Mouse (Mus musculus) ES-E14 (cell line): ENCODE measurements at regions not wholly inside any gene's neighbourhood (a gene's known extent, or its start where the extent isn't known, plus 50 kb on each side); places are given as distances from the start of the nearest gene placed in this dataset.

Experiments
- DNase-seq: peaks from one replicate; pipeline ENCODE4 v3.0.0-alpha.2; 2013; ENCODE audit warnings: low read depth, low spot score
- H3K27ac ChIP-seq: 2 replicates; pipeline ENCODE4 v1.5.1; 2012; ENCODE audit warnings: low read depth, mild to moderate bottlenecking, low read length, moderate library complexity, mixed read lengths; ENCODE audit not compliant: poor library complexity, insufficient read depth, severe bottlenecking
- H3K36me3 ChIP-seq: 2 replicates; pipeline ENCODE4 v1.6.1; 2012; ENCODE audit warnings: mild to moderate bottlenecking, low read length, moderate library complexity, mixed read lengths; ENCODE audit not compliant: control insufficient read depth, poor library complexity, insufficient read depth, severe bottlenecking
- H3K4me1 ChIP-seq, 2 experiments: fragments of 150-350 bp in 1 of 2; sonication (generic) in 1 of 2; 2 replicates each; pipeline ENCODE4 v1.6.1; 2012; ENCODE audit warnings: low read length in 2 of 2, mild to moderate bottlenecking in 1 of 2, mixed read lengths in 1 of 2; ENCODE audit not compliant: control insufficient read depth in 2 of 2, insufficient read depth in 2 of 2, poor library complexity in 1 of 2
- H3K4me3 ChIP-seq, 2 experiments: fragments of 150-350 bp in 1 of 2; sonication (generic) in 1 of 2; 2 replicates each; pipeline ENCODE4 v1.5.1; 2012; ENCODE audit warnings: low read length in 2 of 2, low read depth in 1 of 2, mild to moderate bottlenecking in 1 of 2, mixed read lengths in 1 of 2; ENCODE audit not compliant: insufficient read depth in 1 of 2, poor library complexity in 1 of 2, severe bottlenecking in 1 of 2
- H3K9ac ChIP-seq: 2 replicates; pipeline ENCODE4 v1.6.1; 2012; ENCODE audit warnings: low read depth, mild to moderate bottlenecking, low read length, mixed read lengths; ENCODE audit not compliant: poor library complexity, insufficient read depth, severe bottlenecking
- H3K9me3 ChIP-seq: fragments of 150-350 bp; sonication (generic); 2 replicates; pipeline ENCODE4 v1.6.1; 2012; ENCODE audit warnings: low read depth, mild to moderate bottlenecking, low read length; ENCODE audit not compliant: control insufficient read depth, insufficient read depth
- CHD2 ChIP-seq: IDR thresholded peaks from 2 replicates; pipeline ENCODE4 v1.6.1; 2014; ENCODE audit warnings: mild to moderate bottlenecking, low read depth, low read length, inconsistent platforms
- HCFC1 ChIP-seq: IDR thresholded peaks from 2 replicates; pipeline ENCODE4 v1.6.1; 2012; ENCODE audit warnings: low read length, inconsistent platforms, borderline replicate concordance; ENCODE audit not compliant: insufficient read depth
- MAFK ChIP-seq: IDR thresholded peaks from 2 replicates; pipeline ENCODE4 v1.6.1; 2014; ENCODE audit warnings: mild to moderate bottlenecking, low read depth, low read length, inconsistent platforms; ENCODE audit not compliant: insufficient read depth
- ZC3H11A ChIP-seq: IDR thresholded peaks from 2 replicates; pipeline ENCODE4 v1.6.1; 2012; ENCODE audit warnings: low read depth, mild to moderate bottlenecking, inconsistent platforms, low read length, borderline replicate concordance
- ZNF384 ChIP-seq: IDR thresholded peaks from 2 replicates; pipeline ENCODE4 v1.6.1; 2012; ENCODE audit warnings: low read depth, low read length, inconsistent platforms
- in situ Hi-C, 2 experiments: fragments of 600-800 bp; cut with MboI; formaldehyde crosslinking; loops; one replicate each; pipeline ENCODE4 v1.15.1; 2025; ENCODE audit warnings: low sequenced_read_pairs in 2 of 2, inconsistent platforms in 1 of 2; ENCODE audit not compliant: unreplicated experiment in 2 of 2

DNA sequence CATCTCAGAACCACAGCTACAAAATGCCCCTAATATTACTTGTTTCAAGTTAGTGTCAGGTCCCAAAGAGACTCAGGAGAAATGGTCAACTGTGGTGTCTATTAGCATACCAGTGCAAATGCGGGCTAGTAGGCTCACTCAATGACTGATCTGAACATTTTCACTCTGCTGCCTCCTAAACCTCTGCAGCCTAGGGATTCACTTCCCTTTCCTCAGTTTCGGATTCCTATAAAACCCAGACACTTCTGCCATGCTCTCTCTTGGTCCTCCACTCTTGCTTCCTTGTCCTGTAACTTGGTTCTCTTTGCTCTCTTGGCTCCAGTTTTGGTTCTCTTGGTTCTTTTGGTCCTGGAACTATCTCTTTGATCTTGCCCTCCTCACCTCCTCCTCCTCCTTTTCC, 206.3 kb upstream of the Spef2 start:
- Histone ChIP-seq H3K4me3 (no peak overlapping the region), H3K27ac (no peak overlapping the region), H3K36me3 (no peaks in the 10 kb centered on the region), H3K9me3 (no peaks in the 10 kb centered on the region), H3K9ac (no peak overlapping the region), H3K4me1 (no peaks in the 10 kb centered on the region)
- in situ Hi-C loops: no loop called here
- no peak for DNase-seq
- TF ChIP-seq CHD2: no peak
- TF ChIP-seq ZC3H11A: no peak
- TF ChIP-seq ZNF384: no peak
- TF ChIP-seq HCFC1: no peak
- no peak for TF ChIP-seq MAFK

DNA sequence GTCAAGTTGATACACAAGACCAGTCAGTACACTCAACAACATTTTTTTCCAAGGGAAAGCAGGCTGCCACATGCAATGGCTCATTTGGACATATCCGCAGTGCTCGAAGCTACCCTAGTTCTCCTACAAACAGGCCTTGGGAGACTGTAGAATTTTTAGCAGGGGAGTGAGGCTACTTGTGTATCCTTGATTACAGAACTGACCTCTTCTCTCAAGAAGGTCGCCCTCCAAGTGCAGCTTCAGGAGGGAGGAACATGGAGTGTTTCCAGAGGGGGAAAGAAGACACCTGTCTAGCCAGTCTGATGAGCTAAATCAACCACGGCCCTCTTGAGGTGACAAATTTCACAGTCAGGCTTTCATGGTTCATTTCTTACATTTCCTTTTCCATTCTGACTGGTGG, 202.0 kb upstream of the Prlr start:
- H3K36me3 ChIP-seq: no peaks in the 10 kb centered on the region
- no peak for TF ChIP-seq ZC3H11A
- no peak for TF ChIP-seq ZNF384
- no peak for TF ChIP-seq HCFC1
- no peak for TF ChIP-seq CHD2
- no peak for TF ChIP-seq MAFK
- no peak overlapping the region for H3K27ac ChIP-seq
- in situ Hi-C loops: no loop called here
- H3K9ac ChIP-seq: no peak overlapping the region
- no peak overlapping the region for H3K4me3 ChIP-seq
- no peak for DNase-seq
- peaks cover 0 to 2% of the 10 kb centered on the region in 2 experiments; a peak in 1 of 4 replicates for H3K4me1 ChIP-seq
- no peaks in the 10 kb centered on the region for H3K9me3 ChIP-seq

DNA sequence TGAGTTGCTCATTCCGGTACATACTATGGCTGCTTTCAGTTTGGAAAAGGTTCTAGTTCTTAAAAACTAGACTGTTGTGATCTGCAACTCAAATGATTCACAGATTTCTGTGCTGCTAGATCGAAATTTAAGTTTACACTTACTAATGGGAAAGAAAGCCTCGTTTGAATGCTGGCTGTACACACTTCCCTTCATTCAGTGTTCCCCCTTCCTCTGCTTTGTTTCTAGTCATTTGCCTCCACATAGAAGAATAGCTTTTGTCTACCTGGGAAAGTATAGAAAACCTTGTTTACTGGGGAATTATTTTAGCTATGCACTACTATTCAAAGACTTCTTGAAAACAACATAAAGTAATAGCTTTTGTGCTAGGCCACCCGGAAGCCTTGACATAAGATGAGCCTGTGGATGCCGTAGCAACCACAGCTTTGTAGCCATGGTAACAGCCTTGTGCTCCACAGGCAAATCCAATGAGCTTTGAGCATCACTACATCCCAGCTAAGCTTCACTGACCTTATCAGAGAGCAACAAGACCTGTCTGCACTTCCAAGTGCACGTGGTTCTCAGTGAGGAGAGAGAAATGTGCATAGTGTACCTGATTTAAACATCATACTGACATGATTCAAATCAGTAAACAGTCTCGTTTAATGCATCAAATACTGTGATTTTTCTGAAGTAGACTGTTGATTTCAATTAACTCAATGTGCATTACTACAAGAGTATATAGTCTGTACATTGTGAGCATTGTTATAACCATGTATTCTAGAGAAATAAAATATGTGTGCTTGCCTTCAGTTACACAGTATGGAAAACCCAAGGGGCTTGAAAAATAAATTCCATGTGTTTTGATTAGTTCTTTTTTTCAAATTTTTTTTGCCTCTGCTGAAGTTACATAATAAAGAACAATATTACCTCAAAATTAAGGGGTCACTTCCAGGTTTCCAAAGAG, 165.5 kb upstream of the Prlr start:
- H3K27ac ChIP-seq: no peak overlapping the region
- DNase-seq: no peak
- in situ Hi-C loops: no loop called here
- TF ChIP-seq HCFC1 (no peak), ZC3H11A (no peak), CHD2 (no peak), ZNF384 (no peak), MAFK (no peak)
- H3K4me1 ChIP-seq: no peaks in the 10 kb centered on the region
- no peaks in the 10 kb centered on the region for H3K36me3 ChIP-seq
- H3K9ac ChIP-seq: no peak overlapping the region
- H3K9me3 ChIP-seq: no peaks in the 10 kb centered on the region
- no peak overlapping the region for H3K4me3 ChIP-seq

DNA sequence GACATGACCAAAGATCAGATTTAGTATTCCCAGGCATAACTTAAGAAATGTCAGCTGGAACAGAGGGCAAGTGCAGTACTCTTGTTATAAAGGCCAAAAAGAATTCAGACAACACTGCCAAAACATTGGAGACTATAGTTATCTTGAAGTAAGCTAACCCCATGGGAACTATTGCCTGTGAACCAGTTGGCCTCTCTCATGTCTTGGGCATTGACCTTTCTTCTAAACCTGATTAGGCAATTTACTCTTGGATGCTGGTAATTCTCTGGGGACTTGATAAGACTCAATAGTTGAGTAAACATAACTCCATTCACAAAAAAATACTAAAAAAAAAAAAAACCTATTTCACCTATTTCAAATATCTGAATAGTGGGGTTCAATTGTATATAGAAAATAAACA, 159.8 kb upstream of the Prlr start:
- no peak overlapping the region for H3K27ac ChIP-seq
- H3K4me3 ChIP-seq: no peak overlapping the region
- H3K9ac ChIP-seq: no peak overlapping the region
- in situ Hi-C loops: no loop called here
- no peaks in the 10 kb centered on the region for H3K4me1 ChIP-seq
- H3K9me3 ChIP-seq: no peaks in the 10 kb centered on the region
- H3K36me3 ChIP-seq: no peaks in the 10 kb centered on the region
- TF ChIP-seq MAFK (no peak), HCFC1 (no peak), CHD2 (no peak), ZNF384 (no peak), ZC3H11A (no peak)
- DNase-seq: no peak

DNA sequence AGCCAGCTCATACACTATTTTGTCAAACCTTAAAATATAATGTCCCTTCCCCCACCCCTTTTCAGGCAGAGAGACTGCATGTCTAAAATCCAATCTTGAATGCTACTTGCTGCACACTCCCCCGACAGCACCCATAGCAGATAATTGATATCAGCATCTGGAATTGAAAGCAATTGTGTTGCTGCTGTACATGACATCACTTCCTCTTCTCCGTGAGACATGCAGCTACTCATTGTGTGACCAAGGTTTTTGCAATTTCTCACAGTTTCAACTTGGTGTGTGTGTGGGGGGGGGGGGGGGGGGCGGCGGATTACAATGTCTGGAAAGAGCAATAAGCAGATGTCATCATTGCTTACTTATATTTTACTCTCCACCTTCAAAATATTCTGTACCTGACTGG, 147.1 kb upstream of the Prlr start:
- H3K9me3 ChIP-seq: no peaks in the 10 kb centered on the region
- in situ Hi-C loops: no loop called here
- no peaks in the 10 kb centered on the region for H3K36me3 ChIP-seq
- no peaks in the 10 kb centered on the region for H3K4me1 ChIP-seq
- H3K9ac ChIP-seq: no peak overlapping the region
- no peak for DNase-seq
- no peak overlapping the region for H3K27ac ChIP-seq
- no peak overlapping the region for H3K4me3 ChIP-seq
- TF ChIP-seq MAFK (no peak), ZC3H11A (no peak), CHD2 (no peak), ZNF384 (no peak), HCFC1 (no peak)
